Mouse (Mus musculus): ENCODE measurements at regions not wholly inside any gene's neighbourhood (a gene's known extent, or its start where the extent isn't known, plus 50 kb on each side); places are given as distances from the start of the nearest gene placed in this dataset.

DNA sequence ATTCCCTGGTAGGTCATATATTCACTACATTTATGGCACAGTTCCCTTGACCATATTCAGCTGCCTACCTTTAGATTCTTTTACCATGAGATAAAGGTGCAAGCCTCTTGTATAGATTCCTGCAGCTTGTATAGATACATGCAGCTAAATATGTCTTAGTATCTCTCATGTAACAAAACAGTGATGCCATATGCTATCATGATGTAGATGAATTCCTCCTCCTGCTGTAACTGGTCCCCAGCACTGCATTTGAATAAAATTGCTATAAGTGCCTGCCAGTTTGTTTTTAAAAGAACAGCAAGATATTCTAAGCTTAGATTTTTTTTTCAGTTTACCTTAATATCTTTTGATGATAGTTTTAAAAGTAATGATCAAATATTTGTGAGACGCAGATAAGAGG lies 138.9 kb upstream of the Tll1 start:
- TF ChIP-seq CTCF (IDR thresholded peaks at IDR 0.05; ENCODE audit: borderline replicate concordance, insufficient read depth, low read depth, low read length), result no peak
- no peak for TF ChIP-seq POLR2A (IDR thresholded peaks at IDR 0.05; ENCODE audit: borderline replicate concordance, insufficient read depth, low read length)

Measured in cerebellum, adult 2 months (tissue).